Mouse (Mus musculus): ENCODE results near the gene Tamm41. TPM values are rescaled to one million over a fixed set of nuclear protein-coding genes. Genes with fewer than 3 reads are reported as not detected.

Gene Tamm41
- polyA plus RNA-seq, 1 experiment = 28.4 TPM

DNA sequence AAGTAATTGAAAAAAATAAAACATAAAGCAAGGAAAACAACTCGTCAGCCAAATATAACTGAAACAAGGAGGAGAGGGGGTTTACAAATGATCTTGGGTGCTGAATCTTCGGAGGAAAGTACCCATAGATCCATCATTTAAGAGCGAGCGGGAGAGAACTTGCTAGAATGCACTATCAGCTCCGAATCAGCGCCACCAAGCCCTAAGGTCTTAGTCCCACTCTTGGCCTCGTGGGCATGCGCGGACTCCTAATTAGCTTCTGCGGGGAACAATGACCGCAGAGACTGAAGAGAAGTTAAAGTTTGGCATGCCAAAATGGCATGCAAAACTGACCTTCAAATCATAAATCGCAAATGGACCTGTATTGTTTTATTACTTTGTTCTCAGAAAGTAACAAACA lies 70.1 kb downstream of the Tamm41 start:
- 40% methylated on average over 12 of the region's 12 CpGs for whole genome bisulfite sequencing
- Histone ChIP-seq H3K27me3 (replicated peaks; ENCODE audit: control insufficient read depth, insufficient read depth, low read length) (no peaks in the 10 kb centered on the region), H3K4me3 (ENCODE audit: insufficient read depth, low read depth, low read length) (peak overlapping the region; percentile 19), H3K27ac (ENCODE audit: insufficient read depth, low read depth, low read length) (no peak overlapping the region), H3K36me3 (ENCODE audit: control insufficient read depth, insufficient read depth, low read length) (no peaks in the 10 kb centered on the region), H3K4me1 (ENCODE audit: control insufficient read depth, insufficient read depth, low read length) (peaks cover 21% of the 10 kb centered on the region; the same call in 1 of the 2 replicates)
- no peak for DNase-seq
- TF ChIP-seq POLR2A (IDR thresholded peaks at IDR 0.05; ENCODE audit: low read depth, low read length) = no peak
- TF ChIP-seq CTCF (conservative IDR thresholded peaks at IDR 0.05; ENCODE audit: insufficient read depth, insufficient read length, low read depth, low read length) = no peak

DNA sequence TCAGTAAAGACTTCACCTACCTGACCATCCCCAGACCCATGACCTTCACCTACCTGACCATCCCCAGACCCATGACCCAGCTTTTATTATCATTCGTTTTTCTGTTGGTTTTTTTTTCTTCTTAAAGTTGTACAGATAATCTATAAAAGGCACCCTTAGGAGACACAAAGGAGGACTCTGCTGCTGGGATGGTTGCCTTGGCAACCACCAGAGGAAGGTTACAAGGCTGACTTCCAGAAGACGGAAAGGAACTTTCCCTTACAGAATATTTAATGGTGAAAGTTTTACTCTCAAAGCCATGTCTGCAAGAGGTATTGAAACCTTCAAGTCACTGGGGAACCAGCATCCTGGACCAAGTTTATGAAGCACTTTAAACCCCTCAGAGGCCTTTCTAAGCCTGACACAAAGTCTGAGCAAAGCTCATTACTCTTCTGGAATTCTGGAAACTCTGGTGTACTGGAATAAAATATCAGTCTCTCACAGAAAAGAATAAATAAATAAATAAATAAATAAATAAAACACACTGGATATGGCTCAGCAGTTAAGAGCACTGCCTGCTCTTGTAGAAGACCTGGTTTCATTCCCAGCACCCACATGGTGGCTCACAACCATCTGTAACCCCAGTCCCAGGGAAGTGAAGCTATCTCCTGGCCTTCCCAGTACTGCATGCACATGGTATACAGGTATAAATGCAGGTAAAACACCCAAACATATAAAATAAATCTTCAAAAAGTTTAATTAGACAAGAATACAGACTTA lies 71.1 kb downstream of the Tamm41 start:
- no peak overlapping the region for H3K27ac ChIP-seq (ENCODE audit: insufficient read depth, low read depth, low read length)
- H3K4me1 ChIP-seq (ENCODE audit: control insufficient read depth, insufficient read depth, low read length) = peaks cover 19% of the 10 kb centered on the region; the same call in 1 of the 2 replicates
- no peak overlapping the region for H3K4me3 ChIP-seq (ENCODE audit: insufficient read depth, low read depth, low read length)
- H3K27me3 ChIP-seq (replicated peaks; ENCODE audit: control insufficient read depth, insufficient read depth, low read length) = no peaks in the 10 kb centered on the region
- DNase-seq = no peak
- WGBS = 58% methylated on average over 2 of the region's 2 CpGs
- H3K36me3 ChIP-seq (ENCODE audit: control insufficient read depth, insufficient read depth, low read length) = no peaks in the 10 kb centered on the region
- TF ChIP-seq CTCF (conservative IDR thresholded peaks at IDR 0.05; ENCODE audit: insufficient read depth, insufficient read length, low read depth, low read length) = no peak

DNA sequence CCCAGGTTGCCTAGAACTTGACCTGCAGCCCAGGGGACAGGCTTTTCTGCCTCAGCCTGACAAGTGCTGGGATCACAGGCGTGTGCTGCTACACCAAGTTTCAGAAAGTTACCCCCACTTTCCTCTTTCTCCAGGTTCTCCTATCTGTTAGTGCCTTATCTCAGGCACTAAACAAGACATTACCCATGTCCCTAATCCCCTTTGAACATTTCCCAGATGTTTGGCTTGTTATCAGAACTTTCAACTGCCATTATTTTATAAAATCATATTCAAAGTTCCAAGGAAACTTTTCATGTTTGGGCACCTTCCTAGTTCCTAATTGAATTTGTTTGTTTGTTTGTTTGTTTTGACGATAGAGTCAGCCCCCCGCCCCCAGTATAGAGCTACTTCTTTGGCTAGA lies 71.9 kb downstream of the Tamm41 start:
- no peak overlapping the region for H3K4me3 ChIP-seq (ENCODE audit: insufficient read depth, low read depth, low read length)
- H3K27ac ChIP-seq (ENCODE audit: insufficient read depth, low read depth, low read length) = no peak overlapping the region
- WGBS = 84% methylated on average over 3 of the region's 3 CpGs
- no peaks in the 10 kb centered on the region for H3K27me3 ChIP-seq (replicated peaks; ENCODE audit: control insufficient read depth, insufficient read depth, low read length)
- peaks cover 22% of the 10 kb centered on the region; the same call in 1 of the 2 replicates for H3K4me1 ChIP-seq (ENCODE audit: control insufficient read depth, insufficient read depth, low read length)
- DNase-seq = no peak
- TF ChIP-seq POLR2A (IDR thresholded peaks at IDR 0.05; ENCODE audit: low read depth, low read length) (no peak), CTCF (conservative IDR thresholded peaks at IDR 0.05; ENCODE audit: insufficient read depth, insufficient read length, low read depth, low read length) (no peak)
- H3K36me3 ChIP-seq (ENCODE audit: control insufficient read depth, insufficient read depth, low read length) = no peaks in the 10 kb centered on the region

DNA sequence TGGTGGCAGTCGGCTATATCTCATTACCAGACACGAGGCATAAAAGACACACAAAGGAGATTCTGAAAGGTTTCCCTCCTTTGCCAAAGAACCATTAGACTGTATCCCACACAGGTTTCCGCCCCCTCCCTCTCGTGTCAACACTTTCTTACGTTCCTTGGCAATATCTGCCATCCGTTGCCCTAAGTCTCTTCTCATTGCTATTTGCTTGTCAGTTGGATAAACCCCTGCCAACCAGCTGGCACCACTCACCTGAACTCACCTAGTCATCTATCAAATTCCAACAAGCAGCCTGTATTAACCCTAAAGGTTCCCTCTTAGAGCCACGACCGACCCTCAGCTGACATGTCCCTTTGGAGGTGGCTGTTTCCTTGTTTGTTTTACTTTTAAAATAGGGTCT lies 72.3 kb downstream of the Tamm41 start:
- no peaks in the 10 kb centered on the region for H3K27me3 ChIP-seq (replicated peaks; ENCODE audit: control insufficient read depth, insufficient read depth, low read length)
- peaks cover 22% of the 10 kb centered on the region; the same call in 1 of the 2 replicates for H3K4me1 ChIP-seq (ENCODE audit: control insufficient read depth, insufficient read depth, low read length)
- no peak overlapping the region for H3K27ac ChIP-seq (ENCODE audit: insufficient read depth, low read depth, low read length)
- 67% methylated on average over 8 of the region's 8 CpGs for WGBS
- H3K4me3 ChIP-seq (ENCODE audit: insufficient read depth, low read depth, low read length) = no peak overlapping the region
- DNase-seq = no peak
- no peaks in the 10 kb centered on the region for H3K36me3 ChIP-seq (ENCODE audit: control insufficient read depth, insufficient read depth, low read length)
- TF ChIP-seq POLR2A (IDR thresholded peaks at IDR 0.05; ENCODE audit: low read depth, low read length) (no peak), CTCF (conservative IDR thresholded peaks at IDR 0.05; ENCODE audit: insufficient read depth, insufficient read length, low read depth, low read length) (no peak)

DNA sequence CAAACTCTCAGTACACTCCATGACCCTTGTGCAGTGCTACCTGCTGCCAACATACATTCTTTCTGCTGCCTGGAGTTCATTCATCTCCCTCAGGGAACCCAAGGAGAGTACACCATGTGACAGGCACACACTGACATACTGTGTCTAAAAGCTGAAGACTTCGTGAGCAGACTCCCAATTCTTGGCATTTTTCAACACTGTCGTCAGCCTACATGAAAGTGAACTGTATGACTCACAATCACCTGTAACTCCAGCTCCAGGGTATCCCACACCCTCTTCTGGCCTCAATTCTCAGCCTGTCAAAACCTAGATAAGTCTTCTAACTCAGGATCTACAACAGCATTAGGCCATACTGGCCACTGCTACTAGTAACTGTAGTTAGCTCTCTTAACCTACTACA lies 73.4 kb downstream of the Tamm41 start:
- TF ChIP-seq CTCF (conservative IDR thresholded peaks at IDR 0.05; ENCODE audit: insufficient read depth, insufficient read length, low read depth, low read length) = no peak
- no peak for TF ChIP-seq POLR2A (IDR thresholded peaks at IDR 0.05; ENCODE audit: low read depth, low read length)
- Histone ChIP-seq H3K27ac (ENCODE audit: insufficient read depth, low read depth, low read length) (no peak overlapping the region), H3K4me1 (ENCODE audit: control insufficient read depth, insufficient read depth, low read length) (peaks cover 23% of the 10 kb centered on the region; the same call in 1 of the 2 replicates), H3K36me3 (ENCODE audit: control insufficient read depth, insufficient read depth, low read length) (no peaks in the 10 kb centered on the region), H3K27me3 (replicated peaks; ENCODE audit: control insufficient read depth, insufficient read depth, low read length) (no peaks in the 10 kb centered on the region), H3K4me3 (ENCODE audit: insufficient read depth, low read depth, low read length) (no peak overlapping the region)
- DNase-seq = peak; percentile 50
- 66% methylated on average over 2 of the region's 2 CpGs for WGBS

DNA sequence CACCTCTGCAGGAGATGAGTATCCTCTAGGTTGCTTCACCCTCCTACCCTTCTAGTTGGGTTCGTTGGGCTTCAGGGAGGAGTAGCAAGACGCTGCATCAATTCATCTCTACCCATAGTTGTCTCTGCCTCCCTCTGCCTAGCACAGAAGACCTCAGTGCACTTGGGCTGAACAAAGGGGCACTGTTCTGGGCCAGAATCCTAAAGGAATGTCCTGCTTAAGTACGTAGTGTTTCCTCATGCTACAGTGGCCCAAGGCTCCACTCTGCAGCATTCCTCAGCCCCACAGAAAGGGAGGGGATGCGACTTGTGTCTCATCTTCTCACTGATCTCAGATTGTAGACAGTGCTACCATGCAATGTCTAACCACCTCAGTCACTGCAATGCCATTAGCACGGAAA lies 74.0 kb downstream of the Tamm41 start:
- Histone ChIP-seq H3K4me3 (ENCODE audit: insufficient read depth, low read depth, low read length) (no peak overlapping the region), H3K36me3 (ENCODE audit: control insufficient read depth, insufficient read depth, low read length) (no peaks in the 10 kb centered on the region), H3K27ac (ENCODE audit: insufficient read depth, low read depth, low read length) (no peak overlapping the region), H3K4me1 (ENCODE audit: control insufficient read depth, insufficient read depth, low read length) (peaks cover 26% of the 10 kb centered on the region; the same call in 1 of the 2 replicates), H3K27me3 (replicated peaks; ENCODE audit: control insufficient read depth, insufficient read depth, low read length) (no peaks in the 10 kb centered on the region)
- TF ChIP-seq CTCF (conservative IDR thresholded peaks at IDR 0.05; ENCODE audit: insufficient read depth, insufficient read length, low read depth, low read length) (no peak), POLR2A (IDR thresholded peaks at IDR 0.05; ENCODE audit: low read depth, low read length) (no peak)
- DNase-seq = no peak
- WGBS = 69% methylated on average over 5 of the region's 5 CpGs

DNA sequence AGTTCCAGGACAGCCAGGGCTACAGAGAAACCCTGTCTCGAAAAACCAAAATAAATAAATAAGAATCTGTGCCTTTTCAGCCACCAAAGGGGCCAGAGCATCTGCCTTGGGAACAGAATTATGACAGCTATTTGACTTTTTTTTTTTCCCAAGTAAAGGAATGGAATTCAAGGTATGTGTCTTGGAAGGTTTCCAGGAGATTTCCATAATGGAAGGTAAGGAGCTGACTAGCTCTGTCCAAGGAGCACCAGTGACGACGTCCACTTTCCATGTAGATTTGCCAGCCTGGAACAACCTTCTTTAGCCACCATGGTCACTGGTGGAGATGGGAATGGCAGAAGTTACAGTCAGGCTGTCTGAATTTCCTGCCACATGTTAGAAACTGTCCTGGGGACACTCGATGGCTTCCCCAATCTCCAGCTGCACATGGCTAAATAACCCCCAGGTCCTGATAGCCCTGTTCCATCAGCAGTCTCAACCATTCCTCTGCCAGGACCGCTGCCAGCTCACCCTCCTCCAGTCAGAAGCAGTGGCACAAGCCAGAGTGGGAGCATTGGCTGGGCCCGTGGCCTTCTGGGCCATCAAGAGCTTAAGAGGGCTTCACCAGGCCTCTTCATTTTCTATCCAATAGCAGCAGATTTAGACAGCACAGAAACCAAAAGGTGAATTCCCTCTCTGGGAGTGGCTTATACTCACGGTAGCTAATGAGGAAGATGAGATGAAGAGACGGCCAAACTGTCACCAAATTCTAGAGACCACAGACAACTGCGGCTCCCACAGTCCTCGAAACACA lies 76.2 kb downstream of the Tamm41 start:
- TF ChIP-seq POLR2A (IDR thresholded peaks at IDR 0.05; ENCODE audit: low read depth, low read length) (no peak), CTCF (conservative IDR thresholded peaks at IDR 0.05; ENCODE audit: insufficient read depth, insufficient read length, low read depth, low read length) (no peak)
- no peak overlapping the region for H3K4me3 ChIP-seq (ENCODE audit: insufficient read depth, low read depth, low read length)
- no peaks in the 10 kb centered on the region for H3K36me3 ChIP-seq (ENCODE audit: control insufficient read depth, insufficient read depth, low read length)
- peak; percentile 36 for DNase-seq
- WGBS = 56% methylated on average over 10 of the region's 10 CpGs
- H3K27me3 ChIP-seq (replicated peaks; ENCODE audit: control insufficient read depth, insufficient read depth, low read length) = no peaks in the 10 kb centered on the region
- H3K27ac ChIP-seq (ENCODE audit: insufficient read depth, low read depth, low read length) = peak overlapping the region; percentile 8; the same call in 1 of the 2 replicates
- H3K4me1 ChIP-seq (ENCODE audit: control insufficient read depth, insufficient read depth, low read length) = peaks cover 24% of the 10 kb centered on the region; the same call in 1 of the 2 replicates
